Mouse (Mus musculus) MEL (cell line): ENCODE measurements around the gene Dhcr24. TPM values are rescaled to one million over a fixed set of nuclear protein-coding genes. Genes with fewer than 3 reads are reported as not detected.

Experiments used
- DNase-seq: peaks from one replicate; pipeline ENCODE4 v3.0.0; 2011; ENCODE audit warnings: low read depth, low spot score
- H3K27ac ChIP-seq: 2 replicates; pipeline ENCODE4 v1.5.1; 2012; ENCODE audit warnings: low read depth, mild to moderate bottlenecking, control low read depth, low read length, moderate library complexity; ENCODE audit not compliant: control insufficient read depth
- H3K27me3 ChIP-seq, 2 experiments: fragments of 150-350 bp in 1 of 2; sonication (generic) in 1 of 2; 2 replicates each; pipeline ENCODE4 v1.6.1; 2012; ENCODE audit warnings: low read length in 2 of 2, mild to moderate bottlenecking in 2 of 2, improper control_type of control experiment in 1 of 2, moderate library complexity in 1 of 2; ENCODE audit not compliant: insufficient read depth in 2 of 2, control insufficient read depth in 1 of 2
- H3K36me3 ChIP-seq, 2 experiments: 2 replicates each; pipeline ENCODE4 v1.6.1; 2012 to 2014; ENCODE audit warnings: low read length in 2 of 2, improper control_type of control experiment in 1 of 2, inconsistent platforms in 1 of 2, mild to moderate bottlenecking in 1 of 2; ENCODE audit not compliant: insufficient read depth in 2 of 2, control insufficient read depth in 1 of 2
- H3K4me1 ChIP-seq, 2 experiments: fragments of 150-350 bp in 1 of 2; sonication (generic) in 1 of 2; 2 replicates each; pipeline ENCODE4 v1.6.1; 2012; ENCODE audit warnings: low read length in 2 of 2, improper control_type of control experiment in 1 of 2, mild to moderate bottlenecking in 1 of 2; ENCODE audit not compliant: insufficient read depth in 2 of 2, control insufficient read depth in 1 of 2
- H3K4me3 ChIP-seq, 2 experiments: fragments of 150-350 bp in 1 of 2; sonication (generic) in 1 of 2; 2 replicates each; pipeline ENCODE4 v1.5.1; 2012; ENCODE audit warnings: low read depth in 2 of 2, low read length in 2 of 2, mild to moderate bottlenecking in 2 of 2, moderate library complexity in 2 of 2, control low read depth in 1 of 2, improper control_type of control experiment in 1 of 2; ENCODE audit not compliant: control insufficient read depth in 1 of 2, insufficient read depth in 1 of 2
- H3K79me2 ChIP-seq: 2 replicates; pipeline ENCODE4 v1.6.1; 2012; ENCODE audit warnings: mild to moderate bottlenecking, low read length, moderate library complexity; ENCODE audit not compliant: control insufficient read depth, poor library complexity, insufficient read depth
- H3K9ac ChIP-seq: 2 replicates; pipeline ENCODE4 v1.6.1; 2012; ENCODE audit warnings: low read depth, mild to moderate bottlenecking, control low read depth, low read length, moderate library complexity; ENCODE audit not compliant: control insufficient read depth, poor library complexity, severe bottlenecking
- H3K9me3 ChIP-seq: fragments of 150-350 bp; sonication (generic); replicated peaks from 2 replicates; pipeline ENCODE4 v1.6.1; 2012; ENCODE audit warnings: mild to moderate bottlenecking, low read length, improper control_type of control experiment, moderate library complexity; ENCODE audit not compliant: insufficient read depth
- CHD1 ChIP-seq: IDR thresholded peaks from 2 replicates; pipeline ENCODE4 v1.6.1; 2012; ENCODE audit warnings: low read depth, mild to moderate bottlenecking, inconsistent platforms, low read length, improper control_type of control experiment
- CHD2 ChIP-seq: IDR thresholded peaks from 2 replicates; pipeline ENCODE4 v1.6.1; 2011; ENCODE audit warnings: low read length, improper control_type of control experiment
- E2F4 ChIP-seq: IDR thresholded peaks from 2 replicates; pipeline ENCODE4 v1.6.1; 2011; ENCODE audit warnings: low read depth, low read length, improper control_type of control experiment, borderline replicate concordance
- ELF1 ChIP-seq: IDR thresholded peaks from 2 replicates; pipeline ENCODE4 v1.6.1; 2014; ENCODE audit warnings: low read depth, mild to moderate bottlenecking, inconsistent platforms, low read length, improper control_type of control experiment, moderate library complexity
- EP300 ChIP-seq, 2 experiments: IDR thresholded peaks; 2 replicates each; pipeline ENCODE4 v1.6.1; 2011; ENCODE audit warnings: improper control_type of control experiment in 2 of 2, low read length in 2 of 2, low read depth in 1 of 2, mild to moderate bottlenecking in 1 of 2
- GABPA ChIP-seq: IDR thresholded peaks from 2 replicates; pipeline ENCODE4 v1.6.1; 2012; ENCODE audit warnings: low read depth, mild to moderate bottlenecking, inconsistent platforms, low read length, improper control_type of control experiment, moderate library complexity
- JUND ChIP-seq: IDR thresholded peaks from 2 replicates; pipeline ENCODE4 v1.6.1; 2011; ENCODE audit warnings: low read depth, mild to moderate bottlenecking, improper control_type of control experiment, low read length
- MAFK ChIP-seq: IDR thresholded peaks from 2 replicates; pipeline ENCODE4 v1.6.1; 2011; ENCODE audit warnings: low read depth, mild to moderate bottlenecking, low read length, improper control_type of control experiment, borderline replicate concordance
- MAX ChIP-seq: IDR thresholded peaks from 2 replicates; pipeline ENCODE4 v1.6.1; 2011; ENCODE audit warnings: low read length, improper control_type of control experiment
- MEF2A ChIP-seq: IDR thresholded peaks from 2 replicates; pipeline ENCODE4 v1.6.1; 2014; ENCODE audit warnings: low read depth, mild to moderate bottlenecking, inconsistent platforms, low read length, improper control_type of control experiment; ENCODE audit not compliant: poor library complexity, insufficient replicate concordance, severe bottlenecking; ENCODE audit errors: extremely low read depth
- MXI1 ChIP-seq: IDR thresholded peaks from 2 replicates; pipeline ENCODE4 v1.6.1; 2011; ENCODE audit warnings: mild to moderate bottlenecking, low read depth, low read length, improper control_type of control experiment
- MYB ChIP-seq: IDR thresholded peaks from 2 replicates; pipeline ENCODE4 v1.6.1; 2011; ENCODE audit warnings: mild to moderate bottlenecking, low read depth, low read length, improper control_type of control experiment
- MYC ChIP-seq: IDR thresholded peaks from 2 replicates; pipeline ENCODE4 v1.6.1; 2011; ENCODE audit warnings: low read depth, mild to moderate bottlenecking, low read length, improper control_type of control experiment, moderate library complexity
- NRF1 ChIP-seq: IDR thresholded peaks from 2 replicates; pipeline ENCODE4 v1.6.1; 2014; ENCODE audit warnings: low read depth, mild to moderate bottlenecking, inconsistent platforms, low read length, improper control_type of control experiment, moderate library complexity; ENCODE audit not compliant: poor library complexity, insufficient read depth, severe bottlenecking
- POLR2AphosphoS2 ChIP-seq: IDR thresholded peaks from 2 replicates; pipeline ENCODE4 v1.6.1; 2011; ENCODE audit warnings: low read length, improper control_type of control experiment
- POLR2AphosphoS5 ChIP-seq: IDR thresholded peaks from 2 replicates; pipeline ENCODE4 v1.6.1; 2012; ENCODE audit warnings: low read depth, borderline replicate concordance, mild to moderate bottlenecking, inconsistent platforms, low read length, moderate library complexity, mixed read lengths
- RAD21 ChIP-seq: IDR thresholded peaks from 2 replicates; pipeline ENCODE4 v1.6.1; 2011; ENCODE audit warnings: mild to moderate bottlenecking, low read depth, low read length, improper control_type of control experiment
- SIN3A ChIP-seq: IDR thresholded peaks from 2 replicates; pipeline ENCODE4 v1.6.1; 2012; ENCODE audit warnings: low read length, improper control_type of control experiment, inconsistent platforms
- TAL1 ChIP-seq: IDR thresholded peaks from 2 replicates; pipeline ENCODE4 v1.6.1; 2012; ENCODE audit warnings: mild to moderate bottlenecking, inconsistent platforms, low read length, moderate library complexity, mixed read lengths
- TBP ChIP-seq: IDR thresholded peaks from 2 replicates; pipeline ENCODE4 v1.8.0; 2011; ENCODE audit warnings: low read depth, low read length, improper control_type of control experiment
- UBTF ChIP-seq: IDR thresholded peaks from 2 replicates; pipeline ENCODE4 v1.6.1; 2012; ENCODE audit warnings: low read depth, mild to moderate bottlenecking, inconsistent platforms, low read length, improper control_type of control experiment, moderate library complexity, borderline replicate concordance; ENCODE audit not compliant: insufficient read depth
- USF1 ChIP-seq: IDR thresholded peaks from 2 replicates; pipeline ENCODE4 v1.6.1; 2014; ENCODE audit warnings: low read depth, mild to moderate bottlenecking, inconsistent platforms, low read length, improper control_type of control experiment, moderate library complexity
- ZC3H11A ChIP-seq: IDR thresholded peaks from 2 replicates; pipeline ENCODE4 v1.6.1; 2012; ENCODE audit warnings: low read depth, mild to moderate bottlenecking, inconsistent platforms, low read length, improper control_type of control experiment
- ZMIZ1 ChIP-seq: IDR thresholded peaks from 2 replicates; pipeline ENCODE4 v1.6.1; 2012; ENCODE audit warnings: low read depth, mild to moderate bottlenecking, inconsistent platforms, low read length, improper control_type of control experiment, moderate library complexity
- polyA plus RNA-seq, 2 experiments: library from polyadenylated mRNA; stranded (reverse) in 1 of 2; unstranded in 1 of 2; fragments of >175 nt in 1 of 2; fragments of >200 nt in 1 of 2; gene quantifications; 2 replicates each; pipeline versions ENCODE4 v1.2.1 to v1.2.4; 2012; ENCODE audit warnings: low replicate concordance in 2 of 2, low read depth in 1 of 2; ENCODE audit not compliant: insufficient read length in 2 of 2, insufficient read depth in 1 of 2, missing spikeins in 1 of 2
- total RNA-seq: library from RNA; depleted of rRNA; stranded (reverse); fragments of 300-350 nt; gene quantifications from 2 replicates; pipeline ENCODE4 v1.2.3, GENCODE M21; 2012

Dhcr24 gene
- total and polyA plus RNA-seq, 3 experiments = 39.2 to 63.0 TPM; not detected in 1

DNA sequence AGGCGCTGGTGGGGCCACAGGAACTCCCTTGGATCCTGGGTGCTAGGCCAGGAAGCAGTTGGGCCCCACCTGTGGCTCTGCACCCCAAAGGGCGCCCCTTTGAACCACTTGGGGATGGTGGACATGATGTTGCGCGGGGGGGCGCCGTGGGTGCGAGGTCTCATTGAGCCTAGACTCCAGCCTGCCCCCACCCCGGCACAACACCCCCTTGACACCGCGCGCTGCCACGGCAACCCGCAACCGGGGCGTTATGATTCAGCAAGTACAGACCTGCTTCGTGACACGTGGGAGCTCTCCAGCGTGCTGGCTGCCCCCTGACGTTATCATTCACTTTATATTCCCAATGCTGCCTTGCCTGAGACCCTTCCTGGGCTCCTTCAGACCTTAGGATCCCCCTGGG, 56.2 kb downstream of the Dhcr24 start, which contains the start of gene Lexm (continued):
- no peak for TF ChIP-seq CHD2
- no peak for TF ChIP-seq RAD21
- no peak for TF ChIP-seq TAL1
- no peak for TF ChIP-seq NRF1
- peak; percentile 49; the same call in 1 of the 2 replicates for TF ChIP-seq USF1
- TF ChIP-seq, all 39 proteins: peak for 8

DNA sequence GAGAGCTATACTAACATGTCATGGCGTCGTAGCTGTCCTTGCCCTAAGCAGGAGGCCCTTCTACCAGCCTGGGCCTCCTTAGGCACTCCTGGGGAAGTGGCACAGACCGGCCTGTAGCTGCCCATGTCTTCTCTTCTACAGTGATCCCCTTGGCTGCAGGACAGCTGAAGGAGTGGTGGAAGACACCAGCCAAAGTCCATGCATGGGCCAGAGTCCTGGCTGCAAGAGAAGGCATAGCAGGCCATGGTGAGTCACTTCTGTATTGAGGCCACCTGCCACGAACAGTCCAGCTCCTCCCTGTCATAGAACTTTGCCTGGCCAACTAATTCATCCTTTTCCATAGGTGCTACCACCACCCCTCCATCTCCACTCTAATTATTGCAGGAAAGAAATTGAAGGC, 58.1 kb downstream of the Dhcr24 start:
- no peak overlapping the region for H3K4me3 ChIP-seq
- DNase-seq = no peak
- peaks cover 10% of the 10 kb centered on the region for H3K79me2 ChIP-seq
- H3K36me3 ChIP-seq = peaks cover 0 to 2% of the 10 kb centered on the region in 2 experiments; a peak in 2 of 4 replicates
- H3K9me3 ChIP-seq = no peaks in the 10 kb centered on the region
- H3K27ac ChIP-seq = no peak overlapping the region
- H3K27me3 ChIP-seq = no peaks in the 10 kb centered on the region
- H3K9ac ChIP-seq = no peak overlapping the region
- no peak for TF ChIP-seq POLR2AphosphoS2
- no peak for TF ChIP-seq UBTF
- TF ChIP-seq EP300 (IDR thresholded peaks at IDR 0.05; ENCODE audit: low read depth in 1 of 2, low read length in 2 of 2) = no peak
- TF ChIP-seq GABPA = no peak
- no peak for TF ChIP-seq NRF1
- peaks cover 0 to 2% of the 10 kb centered on the region in 2 experiments; a peak in 1 of 4 replicates for H3K4me1 ChIP-seq

DNA sequence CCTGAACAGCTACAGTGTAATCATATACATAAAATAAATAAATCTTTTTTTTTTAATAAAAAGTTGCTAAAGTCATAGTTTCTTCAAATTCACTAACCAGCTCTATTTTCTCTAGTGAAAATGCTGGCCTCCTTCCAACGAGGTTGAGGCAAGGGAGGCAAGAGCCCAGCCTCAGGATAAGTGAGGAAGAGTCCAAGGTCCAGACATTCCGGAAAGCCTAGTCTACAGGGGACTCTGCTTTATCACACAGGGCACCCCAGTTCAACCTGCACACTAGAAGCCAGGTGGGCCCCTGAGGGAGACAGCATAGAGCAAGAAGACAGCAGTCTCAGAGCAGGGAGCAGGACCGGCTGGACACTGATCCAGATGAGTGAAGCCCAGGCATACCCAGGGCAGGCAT, 60.6 kb downstream of the Dhcr24 start:
- DNase-seq = no peak
- Histone ChIP-seq H3K79me2 (no peaks in the 10 kb centered on the region; the same call in 1 of the 2 replicates), H3K9me3 (no peaks in the 10 kb centered on the region), H3K27me3 (no peaks in the 10 kb centered on the region; a peak in 3 of 4 replicates), H3K4me3 (no peak overlapping the region), H3K9ac (no peak overlapping the region), H3K36me3 (no peaks in the 10 kb centered on the region; a peak in 1 of 4 replicates)
- TF ChIP-seq E2F4 (no peak), MXI1 (no peak), MAX (no peak), JUND (no peak), CHD1 (no peak), ZC3H11A (no peak), MAFK (no peak), ELF1 (no peak), SIN3A (no peak), MYC (no peak), MYB (no peak), NRF1 (no peak), MEF2A (no peak), ZMIZ1 (no peak), TBP (no peak), POLR2AphosphoS5 (no peak), POLR2AphosphoS2 (no peak), USF1 (no peak), GABPA (no peak)
- TF ChIP-seq, all 39 proteins: peak for 0
- Histone ChIP-seq H3K4me1 (no peaks in the 10 kb centered on the region), H3K27ac (no peak overlapping the region)
